Mouse (Mus musculus): ENCODE results near the gene Tpbpa. TPM values are rescaled to one million over a fixed set of nuclear protein-coding genes. Genes with fewer than 3 reads are reported as not detected.
"Not testable (repeated sequence)": the region's sequence is repeated elsewhere in the genome, so short reads cannot be mapped to it uniquely, and the experiment has no call there.

Tpbpa gene
- not detected in 2 replicates for total RNA-seq (2012; rRNA removed)
- not detected in 2 replicates for total RNA-seq (2014; rRNA removed)
- polyA plus RNA-seq (2012; ENCODE audit: insufficient read length, low read depth) = not detected in 2 replicates

DNA sequence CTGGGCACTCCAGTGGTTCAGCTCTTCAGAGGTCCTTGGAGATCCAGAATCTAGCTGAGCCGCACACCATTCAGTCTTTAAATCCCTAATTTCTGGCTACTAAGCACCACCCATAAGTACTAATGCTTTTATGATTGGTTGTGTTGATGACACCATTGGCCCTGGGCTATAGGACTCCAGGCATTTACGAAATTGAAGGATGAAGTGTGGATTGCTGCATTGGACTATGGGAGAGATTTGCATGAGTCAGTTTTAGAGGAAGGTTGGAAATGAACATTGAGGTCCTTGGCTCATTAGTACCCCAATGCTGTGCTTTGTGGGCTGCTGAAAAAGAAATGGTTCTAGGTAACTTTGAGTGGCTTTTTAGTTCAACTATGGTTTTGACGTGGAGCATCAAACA, at the start of gene Tpbpa:
Tpbpa (minus strand) TSS at position 101 of the 400 bp plus-strand sequence.
- H3K27me3 ChIP-seq (replicated peaks); H3K4me2 ChIP-seq (ENCODE audit: insufficient read depth, low read depth, poor library complexity, severe bottlenecking); H3K4me3 ChIP-seq (replicated peaks in 1 of 3; ENCODE audit: low read depth in 2 of 3, low read length in 2 of 3, poor library complexity in 1 of 3); H3K36me3 ChIP-seq (replicated peaks in 1 of 2; ENCODE audit: control insufficient read depth in 1 of 2, insufficient read depth in 1 of 2, low read length in 1 of 2); in situ Hi-C loops (cut with MboI; ENCODE audit: low pct_ligation_motif_present, low pct_unique_long_range_greater_than_20kb, low sequenced_read_pairs); DNase-seq (ENCODE audit: extremely low read depth); H3K4me1 ChIP-seq (ENCODE audit: control insufficient read depth in 1 of 2, insufficient read depth in 2 of 2); H3K9ac ChIP-seq (ENCODE audit: insufficient read depth, low read depth); dilution Hi-C loops (cut with MboI; ENCODE audit: extremely low pct_ligation_motif_present, extremely low pct_unique_long_range_greater_than_20kb, low sequenced_read_pairs); H3K79me2 ChIP-seq (replicated peaks; ENCODE audit: control insufficient read depth, extremely low read depth, insufficient read depth, poor library complexity, severe bottlenecking); H3K27ac ChIP-seq (ENCODE audit: insufficient read depth, low read depth): not testable (repeated sequence)
- peaks cover 33% of the 10 kb centered on the region for H3K9me3 ChIP-seq (replicated peaks; ENCODE audit: low read length)

DNA sequence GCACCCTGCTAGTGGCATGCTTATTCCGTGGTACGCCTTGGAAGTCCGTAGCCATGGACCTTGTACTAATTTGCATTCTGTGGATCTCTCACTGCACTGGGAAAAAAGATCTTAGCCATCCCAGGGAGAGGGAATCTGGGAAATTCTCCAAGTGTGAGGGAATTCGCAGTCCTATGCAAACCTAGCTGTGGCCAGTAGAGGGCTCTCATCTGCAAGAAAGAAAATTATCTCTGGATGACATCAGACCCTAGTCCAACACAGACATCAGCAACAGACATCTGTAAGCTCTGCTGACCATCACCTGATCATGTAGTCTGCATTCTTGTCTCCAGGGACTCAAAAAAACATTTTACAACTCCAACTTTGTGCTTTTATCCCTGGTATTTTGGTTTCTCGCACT, 45.1 kb upstream of the Tpbpa start:
- dilution Hi-C loops (cut with MboI; ENCODE audit: extremely low pct_ligation_motif_present, extremely low pct_unique_long_range_greater_than_20kb, low sequenced_read_pairs); in situ Hi-C loops (cut with MboI; ENCODE audit: low pct_ligation_motif_present, low pct_unique_long_range_greater_than_20kb, low sequenced_read_pairs); DNase-seq (ENCODE audit: extremely low read depth); H3K27ac ChIP-seq (ENCODE audit: insufficient read depth, low read depth); H3K4me1 ChIP-seq (ENCODE audit: control insufficient read depth in 1 of 2, insufficient read depth in 2 of 2); H3K36me3 ChIP-seq (replicated peaks in 1 of 2; ENCODE audit: control insufficient read depth in 1 of 2, insufficient read depth in 1 of 2, low read length in 1 of 2); H3K4me3 ChIP-seq (replicated peaks in 1 of 3; ENCODE audit: low read depth in 2 of 3, low read length in 2 of 3, poor library complexity in 1 of 3); H3K9me3 ChIP-seq (replicated peaks; ENCODE audit: low read length); H3K79me2 ChIP-seq (replicated peaks; ENCODE audit: control insufficient read depth, extremely low read depth, insufficient read depth, poor library complexity, severe bottlenecking); H3K4me2 ChIP-seq (ENCODE audit: insufficient read depth, low read depth, poor library complexity, severe bottlenecking); H3K9ac ChIP-seq (ENCODE audit: insufficient read depth, low read depth); H3K27me3 ChIP-seq (replicated peaks): not testable (repeated sequence)

DNA sequence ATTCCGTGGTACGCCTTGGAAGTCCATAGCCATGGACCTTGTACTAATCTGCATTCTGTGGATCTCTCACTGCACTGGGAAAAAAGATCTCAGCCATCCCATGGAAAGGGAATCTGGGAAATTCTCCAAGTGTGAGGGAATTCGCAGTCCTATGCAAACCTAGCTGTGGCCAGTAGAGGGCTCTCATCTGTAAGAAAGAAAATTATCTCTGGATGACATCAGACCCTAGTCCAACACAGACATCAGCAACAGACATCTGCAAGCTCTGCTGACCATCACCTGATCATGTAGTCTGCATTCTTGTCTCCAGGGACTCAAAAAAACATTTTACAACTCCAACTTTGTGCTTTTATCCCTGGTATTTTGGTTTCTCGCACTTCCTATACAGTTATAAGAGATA, 30.5 kb upstream of the Tpbpa start:
- H3K4me1 ChIP-seq (ENCODE audit: control insufficient read depth in 1 of 2, insufficient read depth in 2 of 2); H3K9ac ChIP-seq (ENCODE audit: insufficient read depth, low read depth); H3K36me3 ChIP-seq (replicated peaks in 1 of 2; ENCODE audit: control insufficient read depth in 1 of 2, insufficient read depth in 1 of 2, low read length in 1 of 2); dilution Hi-C loops (cut with MboI; ENCODE audit: extremely low pct_ligation_motif_present, extremely low pct_unique_long_range_greater_than_20kb, low sequenced_read_pairs); H3K27ac ChIP-seq (ENCODE audit: insufficient read depth, low read depth); DNase-seq (ENCODE audit: extremely low read depth); H3K9me3 ChIP-seq (replicated peaks; ENCODE audit: low read length); H3K79me2 ChIP-seq (replicated peaks; ENCODE audit: control insufficient read depth, extremely low read depth, insufficient read depth, poor library complexity, severe bottlenecking); H3K4me2 ChIP-seq (ENCODE audit: insufficient read depth, low read depth, poor library complexity, severe bottlenecking); H3K4me3 ChIP-seq (replicated peaks in 1 of 3; ENCODE audit: low read depth in 2 of 3, low read length in 2 of 3, poor library complexity in 1 of 3); H3K27me3 ChIP-seq (replicated peaks); in situ Hi-C loops (cut with MboI; ENCODE audit: low pct_ligation_motif_present, low pct_unique_long_range_greater_than_20kb, low sequenced_read_pairs): not testable (repeated sequence)

DNA sequence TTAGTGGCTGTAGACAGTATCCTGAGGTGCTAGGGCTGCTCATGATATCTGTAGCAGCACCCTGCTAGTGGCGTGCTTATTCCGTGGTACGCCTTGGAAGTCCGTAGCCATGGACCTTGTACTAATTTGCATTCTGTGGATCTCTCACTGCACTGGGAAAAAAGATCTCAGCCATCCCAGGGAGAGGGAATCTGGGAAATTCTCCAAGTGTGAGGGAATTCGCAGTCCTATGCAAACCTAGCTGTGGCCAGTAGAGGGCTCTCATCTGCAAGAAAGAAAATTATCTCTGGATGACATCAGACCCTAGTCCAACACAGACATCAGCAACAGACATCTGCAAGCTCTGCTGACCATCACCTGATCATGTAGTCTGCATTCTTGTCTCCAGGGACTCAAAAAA, 22.2 kb upstream of the Tpbpa start:
- H3K27me3 ChIP-seq (replicated peaks); H3K79me2 ChIP-seq (replicated peaks; ENCODE audit: control insufficient read depth, extremely low read depth, insufficient read depth, poor library complexity, severe bottlenecking); H3K27ac ChIP-seq (ENCODE audit: insufficient read depth, low read depth); H3K4me1 ChIP-seq (ENCODE audit: control insufficient read depth in 1 of 2, insufficient read depth in 2 of 2); H3K4me3 ChIP-seq (replicated peaks in 1 of 3; ENCODE audit: low read depth in 2 of 3, low read length in 2 of 3, poor library complexity in 1 of 3); in situ Hi-C loops (cut with MboI; ENCODE audit: low pct_ligation_motif_present, low pct_unique_long_range_greater_than_20kb, low sequenced_read_pairs); H3K9ac ChIP-seq (ENCODE audit: insufficient read depth, low read depth); H3K36me3 ChIP-seq (replicated peaks in 1 of 2; ENCODE audit: control insufficient read depth in 1 of 2, insufficient read depth in 1 of 2, low read length in 1 of 2); dilution Hi-C loops (cut with MboI; ENCODE audit: extremely low pct_ligation_motif_present, extremely low pct_unique_long_range_greater_than_20kb, low sequenced_read_pairs); DNase-seq (ENCODE audit: extremely low read depth); H3K4me2 ChIP-seq (ENCODE audit: insufficient read depth, low read depth, poor library complexity, severe bottlenecking): not testable (repeated sequence)
- H3K9me3 ChIP-seq (replicated peaks; ENCODE audit: low read length) = peaks cover 26% of the 10 kb centered on the region
